Mouse (Mus musculus): ENCODE data around the gene Rab3d. TPM values are rescaled to one million over a fixed set of nuclear protein-coding genes. Genes with fewer than 3 reads are reported as not detected.
A peak's percentile ranks its signal among the peaks of the same experiment; 100 is the strongest.
"Not testable (repeated sequence)": the region's sequence is repeated elsewhere in the genome, so short reads cannot be mapped to it uniquely, and the experiment has no call there.

Rab3d gene
- polyA plus RNA-seq, 1 experiment from 2014 or later = 12.4 TPM

DNA sequence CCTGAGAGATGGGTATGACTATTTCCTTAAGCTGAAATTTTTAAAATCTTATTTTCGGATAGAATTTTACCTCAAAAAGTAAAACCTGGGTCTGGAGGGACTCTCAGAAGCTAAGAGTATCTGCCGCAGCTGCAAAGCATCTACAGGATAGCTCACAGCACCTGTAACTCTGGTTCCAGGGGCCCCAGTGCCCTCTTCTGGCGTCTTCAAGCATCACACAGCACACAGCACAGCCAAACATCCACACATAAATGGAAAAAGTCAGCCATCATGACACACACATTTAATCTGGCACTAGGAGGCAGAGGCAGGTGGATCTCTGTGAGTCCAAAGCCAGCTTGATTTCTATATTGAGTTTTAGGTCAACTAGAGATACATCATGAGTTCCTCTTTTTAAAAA, 41.4 kb downstream of the Rab3d start:
- no peaks in the 10 kb centered on the region for H3K4me1 ChIP-seq
- H3K9me3 ChIP-seq = no peaks in the 10 kb centered on the region
- 62% methylated on average over 3 of the region's 3 CpGs for WGBS
- no peak for ATAC-seq (ENCODE audit: low FRiP score)
- peaks cover 15% of the 10 kb centered on the region for H3K27me3 ChIP-seq
- H3K27ac ChIP-seq = no peak overlapping the region
- no peak overlapping the region for H3K9ac ChIP-seq
- H3K4me2 ChIP-seq = no peak overlapping the region
- no peaks in the 10 kb centered on the region for H3K36me3 ChIP-seq (replicated peaks)
- no peak overlapping the region for H3K4me3 ChIP-seq (replicated peaks)

DNA sequence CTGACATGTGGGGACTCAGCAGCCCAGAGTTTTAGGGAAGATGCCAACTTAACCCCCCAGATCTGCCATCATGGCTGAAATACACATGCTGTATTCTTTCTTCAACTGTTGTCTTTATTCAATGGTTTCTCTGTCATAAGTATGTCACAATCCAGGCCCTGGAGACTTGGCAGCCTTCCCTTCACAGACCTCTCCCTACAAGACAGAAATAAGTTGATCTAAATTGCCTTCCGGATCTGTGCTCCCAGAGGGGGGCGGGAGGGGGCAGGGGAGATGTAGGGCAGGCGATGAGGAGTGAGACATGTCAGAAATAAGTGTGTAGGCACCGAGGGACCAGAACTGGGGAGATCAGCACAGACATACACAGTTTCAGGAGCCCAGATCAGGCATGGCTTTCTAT, 45.8 kb downstream of the Rab3d start:
- 71% methylated on average over 4 of the region's 4 CpGs for WGBS
- Histone ChIP-seq H3K27me3 (peaks cover 17% of the 10 kb centered on the region), H3K4me3 (replicated peaks) (no peak overlapping the region), H3K36me3 (replicated peaks) (no peaks in the 10 kb centered on the region), H3K9ac (no peak overlapping the region), H3K4me1 (no peaks in the 10 kb centered on the region), H3K4me2 (no peak overlapping the region), H3K27ac (no peak overlapping the region), H3K9me3 (no peaks in the 10 kb centered on the region)
- no peak for ATAC-seq (ENCODE audit: low FRiP score)

DNA sequence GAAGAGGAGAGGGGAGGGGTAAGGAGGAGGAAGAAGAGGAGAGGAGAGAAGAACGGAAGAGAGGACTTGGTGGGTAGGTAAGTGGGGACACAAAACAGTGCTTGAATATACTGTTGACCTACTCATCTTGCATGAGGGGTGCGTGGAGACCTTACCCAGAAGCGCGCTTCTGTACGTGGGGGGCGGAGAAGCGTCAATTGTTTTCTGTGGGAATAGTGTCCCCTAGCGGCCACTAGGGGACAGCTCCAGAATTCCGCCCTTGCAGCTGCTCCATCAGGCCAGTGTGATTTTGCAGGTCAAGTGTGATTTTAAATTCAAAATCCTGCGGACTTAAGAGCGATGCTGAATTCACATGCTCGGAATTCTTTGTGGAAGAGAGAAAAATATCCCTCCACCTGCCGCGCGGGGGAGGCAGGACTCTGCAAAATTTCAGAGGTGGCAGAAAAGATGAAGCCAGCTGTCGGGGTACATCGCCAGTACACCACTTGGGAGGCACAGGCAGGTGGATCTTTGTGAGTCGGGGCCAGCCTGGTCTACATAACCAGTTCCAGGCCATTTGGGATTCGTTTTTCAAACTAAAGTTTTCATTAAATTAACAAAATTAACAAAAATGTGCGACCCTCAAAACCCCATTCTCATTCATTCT, 47.0 kb downstream of the Rab3d start:
- 18% methylated on average over 20 of the region's 20 CpGs for WGBS

DNA sequence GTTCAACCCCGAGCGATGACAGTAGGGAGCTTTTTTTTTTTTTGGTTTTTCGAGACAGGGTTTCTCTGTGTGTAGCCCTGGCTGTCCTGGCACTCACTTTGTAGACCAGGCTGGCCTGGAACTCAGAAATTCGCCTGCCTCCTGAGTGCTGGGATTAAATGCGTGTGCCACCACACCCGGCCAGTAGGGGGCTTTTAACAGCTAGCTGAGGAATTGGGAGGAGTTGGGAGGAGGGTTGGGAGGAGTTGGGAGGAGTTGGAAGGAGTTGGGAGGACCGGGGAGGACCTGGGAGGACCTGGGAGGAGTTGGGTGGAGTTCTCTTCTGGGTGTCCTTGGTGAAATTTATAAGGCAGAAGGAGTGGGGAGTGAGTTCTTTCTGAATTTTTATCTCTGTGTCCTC, 48.7 kb downstream of the Rab3d start:
- not testable (repeated sequence) for H3K4me1 ChIP-seq; H3K4me2 ChIP-seq; H3K9ac ChIP-seq; H3K4me3 ChIP-seq (replicated peaks); H3K27ac ChIP-seq; ATAC-seq (ENCODE audit: low FRiP score); H3K9me3 ChIP-seq; H3K36me3 ChIP-seq (replicated peaks)
- peaks cover 14% of the 10 kb centered on the region for H3K27me3 ChIP-seq
- WGBS = 54% methylated on average over 7 of the region's 7 CpGs

More for the DNA sequence above, 47.0 kb downstream of the Rab3d start:
- no peak overlapping the region for H3K9ac ChIP-seq
- H3K4me2 ChIP-seq = peak overlapping the region; percentile 40
- ATAC-seq (ENCODE audit: low FRiP score) = no peak
- no peaks in the 10 kb centered on the region for H3K9me3 ChIP-seq
- H3K4me3 ChIP-seq (replicated peaks) = no peak overlapping the region
- no peaks in the 10 kb centered on the region for H3K36me3 ChIP-seq (replicated peaks)
- H3K4me1 ChIP-seq = no peaks in the 10 kb centered on the region
- no peak overlapping the region for H3K27ac ChIP-seq
- peaks cover 17% of the 10 kb centered on the region for H3K27me3 ChIP-seq

DNA sequence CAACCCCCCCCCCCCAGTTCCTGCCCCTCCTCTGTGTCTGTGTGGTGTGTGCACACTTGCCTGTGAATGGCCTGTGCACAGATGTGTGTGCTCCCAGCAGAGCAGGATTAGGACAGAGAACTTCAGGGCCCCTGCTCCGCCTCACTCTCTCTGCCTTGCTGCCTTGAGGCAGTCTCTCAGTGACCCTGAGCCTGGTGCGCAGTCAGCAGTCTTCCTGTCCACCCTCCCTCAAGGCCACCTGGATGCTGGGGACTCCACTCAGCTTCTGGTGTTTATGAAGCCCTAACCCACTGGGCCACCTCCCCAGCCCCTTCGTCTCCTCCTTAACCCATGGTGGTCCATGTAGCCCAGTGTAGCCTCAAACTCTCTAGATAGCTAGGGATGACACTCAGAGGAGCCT, 50.3 kb downstream of the Rab3d start:
- H3K4me1 ChIP-seq = no peaks in the 10 kb centered on the region
- H3K9me3 ChIP-seq = no peaks in the 10 kb centered on the region
- 87% methylated on average over 3 of the region's 3 CpGs for WGBS
- no peak for ATAC-seq (ENCODE audit: low FRiP score)
- no peak overlapping the region for H3K4me3 ChIP-seq (replicated peaks)
- no peak overlapping the region for H3K9ac ChIP-seq
- no peaks in the 10 kb centered on the region for H3K36me3 ChIP-seq (replicated peaks)
- peaks cover 15% of the 10 kb centered on the region for H3K27me3 ChIP-seq
- no peak overlapping the region for H3K4me2 ChIP-seq
- no peak overlapping the region for H3K27ac ChIP-seq

DNA sequence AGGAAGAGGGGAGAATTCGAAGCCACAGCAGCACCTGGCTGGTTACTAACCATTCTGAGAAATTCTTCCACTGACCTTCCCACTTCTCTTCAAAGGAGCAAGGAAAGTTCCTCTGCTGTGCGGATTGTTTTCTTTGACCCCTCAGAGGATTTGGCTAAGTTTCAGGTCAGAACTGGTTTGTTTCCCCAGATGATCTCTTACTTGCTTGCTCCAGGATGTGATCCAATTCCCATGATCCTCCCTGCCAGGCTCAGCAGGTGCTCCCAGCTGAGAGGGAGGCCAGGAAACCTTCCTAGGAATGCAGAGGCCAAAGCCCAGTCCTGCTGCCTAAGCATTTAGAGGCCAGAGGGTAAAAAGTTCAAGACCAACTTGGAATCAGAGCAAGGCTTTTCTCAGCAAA, 51.4 kb downstream of the Rab3d start:
- ATAC-seq (ENCODE audit: low FRiP score) = no peak
- Histone ChIP-seq H3K4me3 (replicated peaks) (no peak overlapping the region), H3K27me3 (0 out of 2 replicates have a peak, but pooled peaks cover 5% of the 10 kb centered on the region), H3K27ac (no peak overlapping the region), H3K4me1 (no peaks in the 10 kb centered on the region), H3K4me2 (no peak overlapping the region), H3K9me3 (peaks cover 6% of the 10 kb centered on the region; the same call in 1 of the 2 replicates), H3K9ac (no peak overlapping the region), H3K36me3 (replicated peaks) (no peaks in the 10 kb centered on the region)
- 57% methylated on average over 2 of the region's 2 CpGs for WGBS

DNA sequence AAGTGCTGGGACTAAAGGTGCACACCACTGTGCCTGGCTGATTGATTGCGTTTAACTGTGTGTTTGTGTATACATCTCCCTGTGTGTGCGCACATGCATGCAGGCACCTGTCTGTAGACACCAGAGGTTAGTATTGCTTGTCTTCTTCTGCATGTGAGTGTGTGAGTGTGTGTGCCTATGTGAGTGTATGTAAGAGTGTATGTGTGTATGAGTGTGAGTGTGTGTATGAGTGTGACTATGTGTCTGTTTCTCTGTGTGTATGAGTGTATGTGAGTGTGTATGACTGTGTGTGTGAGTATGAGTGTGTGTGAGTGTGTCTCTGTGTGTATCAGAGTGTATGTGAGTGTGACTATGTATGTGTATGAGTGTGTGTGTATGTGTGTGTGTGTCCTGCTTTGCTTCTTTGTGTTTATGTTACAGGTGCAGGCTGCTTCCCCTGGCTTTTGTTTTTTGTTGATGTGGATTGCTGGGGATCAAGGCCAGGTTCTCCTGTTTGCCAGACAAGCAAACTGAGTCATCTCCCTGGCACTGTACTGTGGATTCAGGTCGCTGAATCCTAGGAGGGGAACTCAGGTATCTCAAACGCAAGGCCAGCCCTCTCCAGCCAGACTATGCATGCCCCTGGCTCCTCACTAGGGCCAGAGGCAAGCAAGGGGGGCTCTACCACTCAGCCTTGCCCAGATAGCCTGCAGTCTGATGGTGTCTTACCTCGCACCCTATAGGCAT, 52.2 kb downstream of the Rab3d start:
- no peak overlapping the region for H3K4me3 ChIP-seq (replicated peaks)
- no peaks in the 10 kb centered on the region for H3K36me3 ChIP-seq (replicated peaks)
- peaks cover 6% of the 10 kb centered on the region; the same call in 1 of the 2 replicates for H3K9me3 ChIP-seq
- no peaks in the 10 kb centered on the region for H3K4me1 ChIP-seq
- H3K4me2 ChIP-seq = no peak overlapping the region
- no peak overlapping the region for H3K9ac ChIP-seq
- ATAC-seq (ENCODE audit: low FRiP score) = no peak
- H3K27me3 ChIP-seq = 0 out of 2 replicates have a peak, but pooled peaks cover 2% of the 10 kb centered on the region
- 79% methylated on average over 5 of the region's 5 CpGs for WGBS
- no peak overlapping the region for H3K27ac ChIP-seq

DNA sequence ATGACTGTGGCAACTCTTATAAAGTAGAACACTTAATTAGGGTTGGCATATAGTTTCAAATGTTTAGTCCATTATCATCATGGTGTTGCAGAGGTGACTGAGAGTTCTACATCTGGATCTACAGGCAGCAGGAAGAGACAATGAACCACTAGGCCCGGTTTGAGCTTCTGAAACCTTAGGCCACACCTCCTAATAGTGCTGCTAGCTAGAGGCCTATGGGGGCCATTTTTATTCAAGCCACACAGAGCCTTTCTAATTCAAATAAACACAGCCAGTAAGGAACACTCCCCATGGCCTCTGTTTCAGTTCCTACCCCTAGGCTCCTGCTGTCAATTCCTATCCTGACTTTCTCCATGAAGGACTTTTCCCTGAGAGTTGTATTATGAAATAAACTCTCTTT, 55.8 kb downstream of the Rab3d start:
- Histone ChIP-seq H3K4me2 (no peak overlapping the region), H3K9ac (no peak overlapping the region), H3K36me3 (replicated peaks) (no peaks in the 10 kb centered on the region), H3K27ac (no peak overlapping the region), H3K9me3 (peaks cover 6% of the 10 kb centered on the region; the same call in 1 of the 2 replicates), H3K27me3 (0 out of 2 replicates have a peak, but pooled peaks cover 2% of the 10 kb centered on the region), H3K4me3 (replicated peaks) (no peak overlapping the region), H3K4me1 (no peaks in the 10 kb centered on the region)
- ATAC-seq (ENCODE audit: low FRiP score) = no peak
- WGBS = 77% methylated on average over 1 of the region's 1 CpGs

DNA sequence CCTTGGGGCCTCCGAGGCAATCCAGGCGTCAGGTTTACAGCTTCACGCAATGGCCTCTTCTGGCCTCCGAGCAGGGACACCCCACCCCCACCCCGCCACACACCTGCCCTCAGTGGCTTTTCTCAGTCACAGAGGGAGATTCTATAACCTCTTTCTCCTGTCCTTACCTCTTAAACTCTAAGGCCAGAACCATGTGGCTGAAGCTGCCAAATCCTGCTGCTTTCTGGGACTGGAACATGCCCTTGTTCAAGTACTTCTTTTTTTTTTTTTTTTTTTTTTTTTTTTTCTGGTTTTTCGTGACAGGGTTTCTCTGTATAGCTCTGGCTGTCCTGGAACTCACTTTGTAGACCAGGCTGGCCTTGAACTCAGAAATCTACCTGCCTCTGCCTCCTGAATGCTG, 57.6 kb downstream of the Rab3d start:
- ATAC-seq (ENCODE audit: low FRiP score); H3K27ac ChIP-seq; H3K4me2 ChIP-seq; H3K4me1 ChIP-seq; H3K36me3 ChIP-seq (replicated peaks); H3K9ac ChIP-seq; H3K9me3 ChIP-seq; H3K4me3 ChIP-seq (replicated peaks); H3K27me3 ChIP-seq: not testable (repeated sequence)
- 65% methylated on average over 6 of the region's 6 CpGs for WGBS

DNA sequence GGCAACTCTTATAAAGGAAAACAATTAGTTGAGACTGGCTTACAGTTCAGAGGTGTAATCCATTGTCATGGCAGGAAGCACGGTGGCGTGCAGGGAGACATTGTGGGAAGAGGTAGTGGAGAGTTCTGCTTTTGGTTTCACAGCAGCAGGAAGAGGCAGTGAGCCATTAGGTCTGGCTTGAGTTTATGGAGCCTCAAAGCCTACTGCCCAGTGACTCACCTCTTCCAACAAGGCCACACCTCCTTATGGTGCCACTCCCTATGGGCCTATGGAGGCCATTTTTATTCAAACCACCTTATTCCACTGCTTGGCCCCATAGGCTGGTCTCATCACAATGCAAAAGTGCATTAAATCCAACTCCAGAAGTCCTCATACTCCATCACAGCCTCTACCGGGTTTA, 58.4 kb downstream of the Rab3d start:
- Histone ChIP-seq H3K4me1 (no peaks in the 10 kb centered on the region), H3K4me3 (replicated peaks) (no peak overlapping the region), H3K4me2 (no peak overlapping the region), H3K27me3 (0 out of 2 replicates have a peak, but pooled peaks cover 2% of the 10 kb centered on the region), H3K36me3 (replicated peaks) (no peaks in the 10 kb centered on the region), H3K27ac (no peak overlapping the region), H3K9me3 (peaks cover 6% of the 10 kb centered on the region; the same call in 1 of the 2 replicates), H3K9ac (no peak overlapping the region)
- WGBS = 88% methylated on average over 3 of the region's 3 CpGs
- no peak for ATAC-seq (ENCODE audit: low FRiP score)

DNA sequence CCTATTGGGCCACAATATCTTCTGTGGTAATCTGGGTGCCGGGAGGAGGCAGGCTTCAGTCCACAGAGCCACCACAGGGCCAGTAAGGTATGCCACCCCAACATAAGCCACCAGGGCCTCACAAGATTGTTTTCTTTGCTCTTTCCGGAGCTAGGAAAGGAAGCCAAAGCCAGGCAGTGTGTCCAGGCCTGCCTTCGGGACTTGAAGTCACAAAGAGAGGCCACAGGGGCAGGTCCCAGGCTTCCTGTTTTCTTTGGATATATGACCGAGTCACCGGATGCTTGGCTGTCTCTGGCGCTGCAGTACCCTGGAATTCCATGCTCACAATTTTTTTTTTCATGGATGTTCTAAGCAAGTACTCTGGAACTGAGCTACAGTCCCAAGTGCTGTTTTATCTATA, 59.9 kb downstream of the Rab3d start:
- H3K9me3 ChIP-seq = peaks cover 6% of the 10 kb centered on the region; the same call in 1 of the 2 replicates

DNA sequence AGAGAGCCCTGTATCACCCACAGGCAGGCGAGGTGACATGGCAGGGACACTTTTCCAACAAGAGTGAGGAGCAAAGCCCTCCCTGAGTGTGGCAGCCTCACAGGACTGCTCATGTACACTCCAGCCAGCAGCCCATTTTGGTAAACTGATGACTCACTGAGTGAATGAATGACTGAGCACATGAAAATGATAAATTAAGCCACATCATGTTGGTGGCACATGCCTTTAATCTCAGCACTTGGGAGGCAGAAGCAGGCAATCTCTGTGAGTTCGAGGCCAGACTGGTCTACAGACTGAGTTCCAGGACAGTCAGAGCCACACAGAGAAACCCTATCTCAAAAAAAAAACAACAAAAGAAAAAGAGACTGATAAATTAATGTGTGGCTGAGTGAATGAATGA, 60.5 kb downstream of the Rab3d start:
- H3K4me3 ChIP-seq (replicated peaks) = no peak overlapping the region
- peaks cover 6% of the 10 kb centered on the region; the same call in 1 of the 2 replicates for H3K9me3 ChIP-seq
- no peak for ATAC-seq (ENCODE audit: low FRiP score)
- H3K27me3 ChIP-seq = no peaks in the 10 kb centered on the region; the same call in 1 of the 2 replicates
- H3K4me1 ChIP-seq = no peaks in the 10 kb centered on the region
- 92% methylated on average over 2 of the region's 2 CpGs for WGBS
- no peaks in the 10 kb centered on the region for H3K36me3 ChIP-seq (replicated peaks)
- H3K27ac ChIP-seq = no peak overlapping the region
- H3K9ac ChIP-seq = no peak overlapping the region
- no peak overlapping the region for H3K4me2 ChIP-seq

More for the DNA sequence above, 59.9 kb downstream of the Rab3d start:
- WGBS = 78% methylated on average over 6 of the region's 6 CpGs
- no peak overlapping the region for H3K27ac ChIP-seq
- no peaks in the 10 kb centered on the region; the same call in 1 of the 2 replicates for H3K27me3 ChIP-seq
- no peaks in the 10 kb centered on the region for H3K36me3 ChIP-seq (replicated peaks)
- no peak for ATAC-seq (ENCODE audit: low FRiP score)
- H3K4me1 ChIP-seq = no peaks in the 10 kb centered on the region
- no peak overlapping the region for H3K4me3 ChIP-seq (replicated peaks)
- H3K4me2 ChIP-seq = no peak overlapping the region
- H3K9ac ChIP-seq = no peak overlapping the region
